Mouse (Mus musculus): ENCODE measurements at regions not wholly inside any gene's neighbourhood (a gene's known extent, or its start where the extent isn't known, plus 50 kb on each side); places are given as distances from the start of the nearest gene placed in this dataset.

DNA sequence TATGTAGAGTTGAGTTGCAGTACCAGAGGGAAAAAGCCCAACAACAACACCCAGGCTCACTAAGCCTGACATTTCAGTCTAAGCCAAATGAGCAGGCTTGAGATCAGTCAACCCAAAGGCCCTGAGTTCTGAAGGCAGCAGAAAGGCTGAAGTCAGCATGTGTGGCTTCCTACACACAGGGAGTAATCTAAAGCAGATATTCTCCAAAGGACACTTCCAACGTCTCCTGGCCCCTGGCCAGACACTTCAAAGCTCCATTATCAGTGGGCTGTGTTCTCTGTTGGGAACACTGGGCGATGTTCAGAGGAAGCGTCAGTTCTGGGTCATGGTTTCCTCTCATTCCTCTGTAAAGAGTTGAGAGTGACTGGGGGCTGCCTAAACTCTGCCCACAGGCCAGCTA lies 155.9 kb downstream of the Slc30a10 start:
- 0 out of 2 replicates have a peak, but pooled peaks have one; percentile 23 for TF ChIP-seq EP300 (IDR thresholded peaks at IDR 0.05; ENCODE audit: low read depth)
- TF ChIP-seq CTCF (IDR thresholded peaks at IDR 0.05; ENCODE audit: low read depth), result no peak
